8 mouse cellular contexts compared by ENCODE assay signal in genomic region chr3:107483290-107483689, GRCm38 (mm10). TPM values are rescaled to one million over a fixed set of nuclear protein-coding genes. Genes with fewer than 3 reads are reported as not detected.
DNase-seq lines count a peak whose midpoint lies in the region; ATAC-seq and TF ChIP-seq lines count a peak whose summit lies in the region.

No protein-coding gene starts in this region.

- TF ChIP-seq CTCF in lung, postnatal 0 days (IDR thresholded peaks at IDR 0.05): no peak

- H3K9ac ChIP-seq in lung, postnatal 0 days (replicated peaks; ENCODE audit: low read depth): no peak overlapping the region

- H3K4me3 ChIP-seq in heart, embryonic 10.5 days: no peak overlapping the region
- H3K4me3 ChIP-seq in lung, postnatal 0 days (ENCODE audit: low read depth, low read length): no peak overlapping the region

- peak; percentile 96 for DNase-seq in heart, adult 11 months
- DNase-seq in heart, embryonic 10.5 days (ENCODE audit: low spot score): no peak
- DNase-seq in brain, adult 2 months (ENCODE audit: low read depth, low spot score): peak; percentile 98
- peak; percentile 60 to 70 for DNase-seq in frontal cortex, postnatal 10 days (ENCODE audit: low spot score in 2 of 2)
- peak; percentile 89 for DNase-seq in right cerebral cortex, adult 18-20 months
- no peak for DNase-seq in lung, postnatal 0 days (ENCODE audit: low spot score)

- H3K27me3 ChIP-seq in heart, embryonic 10.5 days (ENCODE audit: insufficient read depth, poor library complexity, severe bottlenecking): no peaks in the 10 kb centered on the region
- no peaks in the 10 kb centered on the region for H3K27me3 ChIP-seq in lung, postnatal 0 days (replicated peaks; ENCODE audit: insufficient read depth, low read length)

- no peak overlapping the region for H3K27ac ChIP-seq in heart, embryonic 10.5 days
- no peak overlapping the region for H3K27ac ChIP-seq in lung, postnatal 0 days (ENCODE audit: low read length)

- TF ChIP-seq EP300 in lung, postnatal 0 days (IDR thresholded peaks at IDR 0.05): no peak

- 28% methylated on average over 11 of the region's 11 CpGs for WGBS in heart, embryonic 10.5 days
- WGBS in lung, postnatal 0 days: 36% methylated on average over 11 of the region's 11 CpGs

- H3K9me3 ChIP-seq in heart, embryonic 10.5 days: no peaks in the 10 kb centered on the region
- no peaks in the 10 kb centered on the region for H3K9me3 ChIP-seq in lung, postnatal 0 days (ENCODE audit: low read length)

- H3K36me3 ChIP-seq in heart, embryonic 10.5 days: no peaks in the 10 kb centered on the region
- no peaks in the 10 kb centered on the region for H3K36me3 ChIP-seq in lung, postnatal 0 days (ENCODE audit: insufficient read depth, low read length)

- ATAC-seq in inflammation-experienced regulatory T-cells, adult 6 months: peak; percentile 48
- no peak for ATAC-seq in lung, postnatal 0 days
- no peak for ATAC-seq in megakaryocyte-erythroid progenitor cell, adult 5-6 weeks (replicated peaks; ENCODE audit: low FRiP score, low TSS enrichment, poor library complexity, severe bottlenecking)

- no peak overlapping the region for H3K4me2 ChIP-seq in lung, postnatal 0 days (replicated peaks; ENCODE audit: low read depth, low read length)

- peaks cover 14% of the 10 kb centered on the region for H3K4me1 ChIP-seq in heart, embryonic 10.5 days
- H3K4me1 ChIP-seq in lung, postnatal 0 days (ENCODE audit: insufficient read depth, low read depth, low read length): no peaks in the 10 kb centered on the region

RNA-seq across cellular contexts. Expression of gene Kcnc4, which starts 23.9 kb away (rescaled TPM):
- polyA plus RNA-seq in heart, embryonic 10.5 days (2016; fragmentation: Nextera tagmentation; extraction: Ambion mirVana): 0.09 and 0.18 TPM in 2 replicates
- not detected for polyA plus RNA-seq in inflammation-experienced regulatory T-cells, adult 6 months (2017; shearing (Covaris generic))
- 0.02 TPM in 1 of 2 replicates, not detected in the other for polyA plus RNA-seq in lung, postnatal 0 days (2015; fragmentation: Nextera tagmentation; extraction: Ambion mirVana)
- not detected in 2 replicates for total RNA-seq in megakaryocyte-erythroid progenitor cell, adult 5-6 weeks (2014; fragmentation: Nextera tagmentation)
- total RNA-seq in megakaryocyte-erythroid progenitor cell, adult 5-6 weeks (2017): not detected in 2 replicates

RNA-seq across cellular contexts. Expression of gene Slc6a17, which starts 34.5 kb away (rescaled TPM):
- polyA plus RNA-seq in heart, embryonic 10.5 days (2016; fragmentation: Nextera tagmentation; extraction: Ambion mirVana): 3.0 and 3.8 TPM in 2 replicates
- polyA plus RNA-seq in inflammation-experienced regulatory T-cells, adult 6 months (2017; shearing (Covaris generic)): not detected
- polyA plus RNA-seq in lung, postnatal 0 days (2015; fragmentation: Nextera tagmentation; extraction: Ambion mirVana): 0.38 and 0.84 TPM in 2 replicates
- not detected in 2 replicates for total RNA-seq in megakaryocyte-erythroid progenitor cell, adult 5-6 weeks (2014; fragmentation: Nextera tagmentation)
- not detected in 2 replicates for total RNA-seq in megakaryocyte-erythroid progenitor cell, adult 5-6 weeks (2017)

Comparison
In these comparisons a context has a peak if more than half of its experiments do, and no peak if none do; other contexts are left out.
1. DNase-seq: peak in heart, adult 11 months (single experiment), brain, adult 2 months (single experiment), frontal cortex, postnatal 10 days (2 of 2) and right cerebral cortex, adult 18-20 months (single experiment); none in heart, embryonic 10.5 days (single experiment) and lung, postnatal 0 days (single experiment).